Mouse (Mus musculus) lung, postnatal 14 days (tissue): ENCODE data around the gene Ripk1.

Source experiments
- DNase-seq: peaks from one replicate; pipeline ENCODE4 v3.0.0; 2021

Ripk1 gene

DNA sequence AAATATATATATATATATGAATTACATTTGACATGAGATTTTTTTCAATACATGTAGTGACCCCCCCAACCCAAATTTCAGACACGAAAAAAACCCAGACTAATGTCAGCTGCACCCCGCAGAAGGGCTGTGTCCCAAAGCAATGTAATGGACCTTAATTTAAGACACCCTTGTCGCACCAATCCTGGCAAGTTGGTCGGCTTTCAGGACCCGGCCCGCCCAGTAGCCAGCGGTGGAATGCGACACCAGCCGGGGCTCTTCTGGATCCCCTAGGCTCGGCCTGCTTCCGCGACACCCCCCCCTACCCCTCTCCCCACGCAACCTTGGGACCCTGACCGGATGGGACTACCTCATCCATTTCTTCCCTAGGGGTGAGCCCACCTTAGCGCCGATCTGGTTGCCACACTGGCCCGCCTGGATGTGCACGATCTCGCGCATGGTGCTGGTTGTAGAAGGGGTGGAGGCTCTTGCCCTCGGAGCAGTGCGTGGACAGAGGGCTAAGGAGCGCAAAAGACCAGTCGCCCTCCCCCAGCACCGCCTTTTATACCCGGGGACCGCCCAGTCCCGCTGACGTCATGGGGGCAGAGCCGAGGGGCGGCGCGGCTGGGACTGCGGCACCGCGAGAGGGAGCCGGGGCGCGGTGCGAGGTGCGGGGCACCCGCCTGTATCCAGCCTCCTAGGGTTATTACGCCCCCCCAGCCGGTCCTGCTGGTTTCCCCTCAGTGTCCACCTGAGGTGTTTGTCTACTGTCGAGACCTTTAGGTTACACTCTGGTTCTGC lies 75.5 kb downstream of the Ripk1 start, which contains the start of gene Tubb2a:
Tubb2a (minus strand) TSS at position 516 of the 780 bp plus-strand sequence.
- DNase-seq, result peak; percentile 96

DNA sequence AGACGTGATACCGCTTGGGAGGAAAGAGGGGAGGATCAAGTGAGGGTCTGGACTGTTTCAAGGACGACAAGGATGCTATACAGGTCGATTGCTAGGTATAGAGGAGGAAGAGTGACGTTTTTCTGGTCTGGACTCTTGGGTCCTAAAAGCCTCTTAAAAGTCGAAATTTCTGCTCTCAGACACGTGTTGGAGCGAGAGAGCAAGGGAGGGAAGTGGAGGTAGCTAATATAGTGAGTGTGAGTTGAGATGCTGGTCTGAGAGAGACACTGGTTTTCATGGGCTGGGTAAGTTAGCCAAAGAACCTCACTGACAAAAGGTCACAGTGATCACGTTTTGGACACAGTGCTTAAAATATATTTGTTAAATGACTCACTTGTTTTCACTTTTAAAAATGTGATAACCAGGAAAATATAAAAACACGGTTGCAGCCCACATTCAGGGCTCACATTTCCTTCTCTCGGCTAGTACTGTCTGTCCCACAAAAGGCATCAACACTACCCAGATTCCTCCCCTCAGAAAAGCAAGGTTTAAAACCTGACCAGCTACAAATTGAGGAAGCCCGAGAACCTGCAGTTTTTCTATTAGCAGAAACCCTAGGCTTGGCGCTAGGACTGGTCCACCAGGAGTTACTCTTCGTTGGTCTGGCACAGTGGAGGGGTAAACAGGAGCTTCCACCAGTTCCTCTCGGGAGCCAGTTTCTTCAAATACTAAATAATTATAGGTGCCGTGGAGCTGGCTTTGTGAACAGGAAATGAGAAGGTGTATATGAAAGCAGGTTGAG lies 76.5 kb downstream of the Ripk1 start:
- no peak for DNase-seq

DNA sequence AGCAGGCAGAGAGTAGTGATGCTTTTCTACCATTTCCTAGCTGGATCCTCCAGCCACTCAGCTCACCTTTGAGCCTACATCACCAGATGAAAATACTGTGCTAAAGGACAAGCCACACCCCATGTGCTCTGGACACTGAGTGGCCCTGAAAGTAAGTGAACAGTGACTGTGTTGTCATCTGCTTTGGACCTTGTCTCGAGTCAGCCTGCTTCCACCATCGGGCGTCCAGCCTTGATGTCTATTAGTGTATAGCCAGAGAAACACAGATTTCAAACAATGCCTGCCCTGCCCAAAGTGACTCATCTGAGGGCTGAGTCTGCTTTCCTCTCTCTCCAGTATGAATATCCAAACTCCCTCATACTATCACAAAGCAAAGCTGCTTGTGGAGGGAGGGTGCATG lies 77.6 kb downstream of the Ripk1 start:
- no peak for DNase-seq

DNA sequence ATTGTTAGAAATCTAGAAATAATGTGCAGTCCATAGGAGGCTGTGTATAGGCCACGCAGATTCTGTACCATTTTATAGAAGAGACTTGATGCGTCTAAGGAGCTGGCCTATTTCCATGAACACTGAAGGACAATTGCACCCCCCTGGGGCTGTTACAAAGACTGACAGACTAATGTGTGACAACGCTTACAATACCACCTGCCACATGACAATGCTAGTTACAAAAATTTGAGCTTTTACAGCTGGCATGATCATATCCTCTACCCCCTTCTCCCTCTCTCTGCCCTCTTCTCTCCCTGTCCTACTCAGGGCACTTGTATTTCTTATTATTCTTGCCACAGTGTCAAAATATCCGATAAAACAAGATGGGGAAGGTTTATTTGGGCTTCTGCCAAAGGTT lies 79.8 kb downstream of the Ripk1 start:
- DNase-seq, result no peak

DNA sequence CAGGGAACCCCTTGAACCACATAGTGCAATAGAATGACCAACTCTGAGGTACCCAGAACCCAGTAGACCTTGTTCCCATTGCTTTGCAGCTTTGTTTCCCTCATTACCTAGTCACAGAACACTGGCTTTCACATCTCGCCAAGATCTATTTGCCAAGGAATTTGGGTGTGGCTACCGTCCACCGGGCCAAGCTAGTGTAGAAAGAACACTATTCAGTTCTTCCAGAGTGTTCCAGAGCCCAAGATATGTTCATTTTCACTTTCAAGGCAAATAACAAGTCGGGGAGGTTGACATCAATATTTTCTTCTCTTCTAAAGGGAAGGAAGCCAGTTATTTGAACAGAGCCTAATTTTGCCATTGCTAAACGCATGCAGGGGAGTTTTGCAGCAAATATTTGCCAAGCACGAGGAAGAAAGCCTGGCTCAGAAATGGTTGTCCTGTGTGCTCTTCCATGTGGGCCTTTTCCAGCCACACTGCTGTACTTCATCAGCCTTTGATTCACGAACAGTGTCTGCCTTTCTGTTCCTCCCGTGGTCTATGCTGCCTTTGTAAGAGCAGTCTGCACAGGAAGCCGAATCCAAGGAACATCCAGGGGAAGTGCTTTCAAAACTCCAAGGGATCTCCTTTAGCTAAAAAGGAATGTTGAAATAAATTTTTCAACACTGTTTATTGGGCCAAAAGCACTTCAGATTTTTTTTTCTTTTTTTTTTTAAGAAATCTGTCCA lies 82.0 kb downstream of the Ripk1 start:
- DNase-seq, result peak; percentile 48
